Mouse (Mus musculus) midbrain, postnatal 0 days (tissue): ENCODE results near the gene Galm. TPM values are rescaled to one million over a fixed set of nuclear protein-coding genes. Genes with fewer than 3 reads are reported as not detected.
A peak's percentile ranks its signal among the peaks of the same experiment; 100 is the strongest.
"Not testable (repeated sequence)": the region's sequence is repeated elsewhere in the genome, so short reads cannot be mapped to it uniquely, and the experiment has no call there.

Source experiments
- ATAC-seq: fragments of 200-750 bp; cut with Nextera tagmentation; 2 replicates; pipeline ENCODE4 v1.8.0; 2017; ENCODE audit warnings: moderate number of reproducible peaks, mild to moderate bottlenecking, moderate TSS enrichment, moderate library complexity; ENCODE audit not compliant: low FRiP score
- DNase-seq: peaks from one replicate; pipeline ENCODE4 v3.0.0-alpha.2; 2015; ENCODE audit warnings: low spot score
- H3K27ac ChIP-seq: fragments of 300-500 bp; sonication (generic); 2 replicates; pipeline ENCODE4 v1.5.1; 2014; ENCODE audit warnings: low read depth, mild to moderate bottlenecking, low read length, mixed read lengths
- H3K27me3 ChIP-seq: fragments of 300-500 bp; sonication (generic); 2 replicates; pipeline ENCODE4 v1.6.1; 2014; ENCODE audit warnings: low read length, control low read depth, mixed read lengths; ENCODE audit not compliant: insufficient read depth
- H3K36me3 ChIP-seq: fragments of 300-500 bp; sonication (generic); 2 replicates; pipeline ENCODE4 v1.6.1; 2014; ENCODE audit warnings: low read length, control low read depth, mixed read lengths; ENCODE audit not compliant: insufficient read depth
- H3K4me1 ChIP-seq: fragments of 300-500 bp; sonication (generic); 2 replicates; pipeline ENCODE4 v1.6.1; 2014; ENCODE audit warnings: mild to moderate bottlenecking, control low read depth, antibody characterized with exemption, low read length, mixed read lengths; ENCODE audit not compliant: insufficient read depth
- H3K4me2 ChIP-seq: fragments of 300-500 bp; sonication (generic); 2 replicates; pipeline ENCODE4 v1.6.1; 2014; ENCODE audit warnings: low read depth, mild to moderate bottlenecking, low read length, mixed read lengths; ENCODE audit not compliant: poor library complexity, severe bottlenecking
- H3K4me3 ChIP-seq: fragments of 300-500 bp; sonication (generic); 2 replicates; pipeline ENCODE4 v1.5.1; 2014; ENCODE audit warnings: low read depth, mild to moderate bottlenecking, low read length, moderate library complexity
- H3K9ac ChIP-seq: fragments of 300-500 bp; sonication (generic); replicated peaks from 2 replicates; pipeline ENCODE4 v1.6.1; 2014; ENCODE audit warnings: mild to moderate bottlenecking, low read length, moderate library complexity, mixed read lengths; ENCODE audit not compliant: poor library complexity, severe bottlenecking
- H3K9me3 ChIP-seq: fragments of 300-500 bp; sonication (generic); 2 replicates; pipeline ENCODE4 v1.6.1; 2016; ENCODE audit warnings: low read length, control low read depth
- CTCF ChIP-seq: IDR thresholded peaks from 2 replicates; pipeline ENCODE4 v1.5.1; 2016; ENCODE audit warnings: antibody characterized with exemption, mild to moderate bottlenecking
- WGBS: fragments of 180-500 bp; shearing (Covaris S2); extraction: QIAGEN DNeasy Blood & Tissue Kit; methylation state at CpG from one replicate; pipeline ENCODE4 v1.1.7; 2014; 5-methylcytosine and 5-hydroxymethylcytosine counted together
- polyA plus RNA-seq: library from polyadenylated mRNA; unstranded; fragments of >200 nt; fragmentation: Nextera tagmentation; extraction: Ambion mirVana; gene quantifications from 2 replicates; pipeline ENCODE4 v1.2.1, GENCODE M21; 2015
- total RNA-seq: library from RNA; depleted of rRNA; stranded (reverse); fragments of >200 nt; gene quantifications from 2 replicates; pipeline ENCODE4 v1.2.3, GENCODE M21; 2014

Galm gene
- total and polyA plus RNA-seq, 2 experiments from 2014 or later: 1.00 to 1.3 TPM

DNA sequence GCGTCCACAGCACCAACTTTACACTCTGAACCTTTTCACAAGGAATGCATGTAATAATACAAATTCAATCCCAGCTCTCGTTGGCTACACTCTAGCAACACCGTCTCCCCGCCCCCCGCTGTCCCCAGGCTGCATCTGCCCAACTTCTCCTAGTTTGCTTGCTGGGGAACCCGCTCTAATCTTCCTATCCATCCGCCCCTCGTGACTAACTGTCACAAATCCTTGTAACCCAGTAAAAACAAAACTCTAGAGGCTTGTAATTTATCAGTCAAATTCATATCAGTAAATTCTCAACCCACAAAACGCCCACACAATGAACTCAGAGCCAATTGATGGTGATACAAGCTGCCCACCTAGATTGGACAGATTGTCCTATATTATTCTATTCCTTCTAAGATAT, 93.9 kb downstream of the Galm start:
- H3K4me3 ChIP-seq: no peak overlapping the region
- H3K4me2 ChIP-seq: no peak overlapping the region
- TF ChIP-seq CTCF: no peak
- no peaks in the 10 kb centered on the region for H3K36me3 ChIP-seq
- whole genome bisulfite sequencing: 64% methylated on average over 9 of the region's 9 CpGs
- ATAC-seq (no peak), DNase-seq (no peak)
- no peak overlapping the region for H3K9ac ChIP-seq
- no peaks in the 10 kb centered on the region for H3K27me3 ChIP-seq
- no peak overlapping the region for H3K27ac ChIP-seq
- H3K4me1 ChIP-seq: no peaks in the 10 kb centered on the region
- H3K9me3 ChIP-seq: no peaks in the 10 kb centered on the region

DNA sequence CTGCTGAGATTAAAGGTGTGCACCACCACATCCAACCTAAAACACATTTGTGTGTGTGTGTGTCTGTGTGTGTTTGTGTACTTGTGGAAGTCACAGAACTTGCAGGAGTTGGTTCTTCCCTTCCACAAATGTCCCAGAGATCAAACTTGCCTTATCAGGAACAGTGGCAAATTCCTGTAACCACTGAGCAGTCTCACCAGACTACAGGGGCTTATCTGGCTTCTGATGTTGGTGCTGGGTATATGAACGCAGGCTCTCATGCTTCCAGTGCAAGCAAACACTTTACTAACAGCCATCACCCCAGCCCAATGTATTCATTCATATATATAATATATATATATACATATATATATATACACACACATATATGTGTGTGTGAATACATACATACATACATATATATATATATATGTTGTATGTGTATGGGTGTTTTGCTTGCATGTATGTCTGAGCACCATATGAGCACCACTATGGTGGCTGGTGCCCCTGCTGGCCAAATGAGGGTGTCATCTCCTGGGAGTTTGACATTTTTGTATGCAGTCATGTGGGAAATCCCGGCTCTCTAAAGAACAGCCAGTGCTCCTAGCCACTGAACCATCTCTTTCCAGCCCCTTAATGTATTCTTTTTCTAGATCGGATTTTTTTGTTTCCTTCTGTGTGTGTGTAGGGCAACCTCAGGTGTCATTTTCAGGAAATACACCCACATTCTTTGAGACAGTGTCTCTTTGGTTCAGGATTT, 94.8 kb downstream of the Galm start:
- no peak overlapping the region for H3K27ac ChIP-seq
- H3K4me1 ChIP-seq: no peaks in the 10 kb centered on the region
- ATAC-seq (no peak), DNase-seq (peak; percentile 15)
- H3K36me3 ChIP-seq: no peaks in the 10 kb centered on the region
- WGBS: 53% methylated on average over 3 of the region's 3 CpGs
- TF ChIP-seq CTCF: peak; percentile 59
- no peak overlapping the region for H3K4me3 ChIP-seq
- H3K9me3 ChIP-seq: no peaks in the 10 kb centered on the region
- no peak overlapping the region for H3K9ac ChIP-seq
- no peaks in the 10 kb centered on the region for H3K27me3 ChIP-seq
- H3K4me2 ChIP-seq: no peak overlapping the region

DNA sequence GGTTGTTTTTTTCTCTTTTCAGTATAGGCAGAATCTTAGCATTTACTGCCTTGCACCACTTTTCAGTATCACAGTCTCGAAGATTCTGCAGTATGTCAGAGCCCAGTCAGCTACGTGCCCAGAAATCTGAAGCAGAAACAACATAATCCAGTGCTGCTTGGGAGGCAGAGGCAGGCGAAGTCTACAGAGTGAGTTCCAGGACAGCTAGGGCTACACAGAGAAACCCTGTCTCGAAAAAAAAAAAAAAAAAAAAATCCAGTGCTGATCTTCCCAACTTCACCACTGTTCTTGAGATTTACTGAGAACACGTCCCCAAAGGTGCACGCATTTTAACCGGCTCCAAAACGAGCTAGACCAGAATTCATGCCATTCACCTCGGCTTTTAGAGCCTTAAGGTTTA, 96.6 kb downstream of the Galm start:
- no peaks in the 10 kb centered on the region for H3K9me3 ChIP-seq
- peak overlapping the region; percentile 70 for H3K27ac ChIP-seq
- H3K4me2 ChIP-seq: peak overlapping the region; percentile 57
- TF ChIP-seq CTCF: no peak
- DNase-seq (no peak), ATAC-seq (peak; percentile 31)
- H3K27me3 ChIP-seq: no peaks in the 10 kb centered on the region
- H3K9ac ChIP-seq: peak overlapping the region; percentile 33; the same call in 1 of the 2 replicates
- WGBS: 3% methylated on average over 9 of the region's 9 CpGs
- H3K36me3 ChIP-seq: no peaks in the 10 kb centered on the region
- H3K4me1 ChIP-seq: no peaks in the 10 kb centered on the region
- peak overlapping the region; percentile 54 for H3K4me3 ChIP-seq

DNA sequence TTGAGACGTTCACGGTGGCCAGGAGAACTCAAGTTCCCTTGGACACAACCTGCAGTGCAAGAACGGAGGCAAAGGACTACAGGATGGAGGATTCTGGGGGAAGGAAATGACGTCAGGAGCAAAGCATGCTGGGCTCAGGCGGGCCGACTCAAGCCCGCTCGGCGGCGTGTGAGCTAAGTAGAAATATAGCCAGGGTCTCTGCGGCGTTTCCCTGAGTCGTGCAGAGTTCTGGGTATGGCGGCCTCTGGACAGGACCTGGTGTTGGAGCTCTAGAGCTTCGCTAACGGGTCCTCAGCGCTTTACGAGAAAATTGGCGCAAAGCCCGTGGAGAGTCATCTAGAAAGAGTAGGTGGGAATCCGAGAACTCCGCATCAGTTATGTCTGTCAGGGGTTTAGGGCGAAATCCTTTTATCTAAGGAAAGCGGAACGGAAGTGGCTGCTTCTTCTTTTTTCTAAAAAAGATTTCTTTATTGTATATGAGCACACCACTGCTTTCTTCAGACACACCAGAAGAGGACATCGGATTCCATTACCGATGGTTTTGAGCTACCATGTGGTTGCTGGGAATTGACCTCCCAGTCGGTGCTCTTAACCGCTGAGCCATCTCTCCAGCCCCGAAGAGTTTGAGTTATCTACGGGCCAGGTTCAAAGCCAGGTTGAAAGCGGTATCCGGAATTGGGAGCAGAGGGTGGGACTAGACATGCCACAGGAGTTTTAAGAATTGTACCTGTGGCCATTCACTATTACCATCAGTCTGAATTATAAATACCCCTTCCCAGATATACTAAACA, 97.2 kb downstream of the Galm start, which contains the start of gene Gemin6:
Gene Gemin6, plus strand, starts transcription at position 116 of the 791 bp plus-strand sequence.
- under 1% methylated on average over 33 of the region's 33 CpGs for whole genome bisulfite sequencing
- peak within 1 kb of the TSS; percentile 57 for H3K4me2 ChIP-seq
- H3K4me1 ChIP-seq: no peaks in the 10 kb centered on the region
- H3K36me3 ChIP-seq: no peaks in the 10 kb centered on the region
- H3K27ac ChIP-seq: peak within 1 kb of the TSS; percentile 70
- H3K9ac ChIP-seq: peak within 1 kb of the TSS; percentile 52; the same call in 1 of the 2 replicates
- H3K4me3 ChIP-seq: peak within 1 kb of the TSS; percentile 54
- DNase-seq: peak; percentile 96
- ATAC-seq: peak; percentile 94
- TF ChIP-seq CTCF: no peak
- H3K27me3 ChIP-seq: no peaks in the 10 kb centered on the region
- no peaks in the 10 kb centered on the region for H3K9me3 ChIP-seq

DNA sequence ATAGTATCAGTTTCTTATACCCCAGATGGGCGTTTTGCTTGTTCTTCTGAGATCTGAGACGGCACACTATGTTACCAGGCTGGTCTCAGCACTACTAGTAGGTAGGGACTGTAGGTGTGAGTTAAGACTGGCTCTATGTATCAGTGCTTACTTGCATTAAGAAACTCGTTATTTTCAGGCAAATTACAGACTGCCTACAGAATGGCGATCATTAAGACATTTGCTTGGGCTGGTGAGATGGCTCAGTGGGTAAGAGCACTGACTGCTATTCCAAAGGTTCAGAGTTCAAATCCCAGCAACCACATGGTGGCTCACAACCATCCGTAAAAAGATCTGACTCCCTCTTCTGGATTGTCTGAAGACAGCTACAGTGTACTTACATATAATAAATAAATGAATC, 97.9 kb downstream of the Galm start:
- Histone ChIP-seq H3K9ac (0 out of 2 replicates have a peak overlapping the region, but pooled peaks have one; percentile 52), H3K4me3 (peak overlapping the region; percentile 54), H3K4me2 (peak overlapping the region; percentile 57)
- not testable (repeated sequence) for H3K27ac ChIP-seq, H3K4me1 ChIP-seq, H3K27me3 ChIP-seq, H3K36me3 ChIP-seq, DNase-seq, H3K9me3 ChIP-seq, ATAC-seq
- WGBS: 56% methylated on average over 4 of the region's 5 CpGs

DNA sequence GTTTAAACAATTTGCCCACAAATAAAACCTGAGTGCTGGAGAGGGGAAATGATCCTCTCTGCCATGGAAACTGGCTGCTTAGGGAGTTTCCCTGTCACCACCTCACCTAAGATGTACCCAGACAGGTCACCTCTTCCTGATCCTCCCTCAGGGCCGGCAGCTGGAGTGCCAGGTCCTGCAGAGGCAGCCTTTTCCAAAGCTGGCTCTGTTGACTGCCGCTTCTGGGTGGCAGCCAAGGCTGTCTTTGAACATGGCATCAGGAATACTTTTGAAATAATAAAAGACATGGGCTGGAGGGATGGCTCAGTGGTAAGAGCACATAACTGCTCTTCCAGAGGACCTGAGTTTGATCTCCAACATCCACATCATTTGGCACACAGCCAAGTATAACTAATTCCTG, 102.1 kb downstream of the Galm start:
- H3K9me3 ChIP-seq: no peaks in the 10 kb centered on the region

More for the DNA sequence above, 102.1 kb downstream of the Galm start:
- ATAC-seq: no peak
- peak; percentile 11 for DNase-seq
- 78% methylated on average over 2 of the region's 2 CpGs for WGBS
- no peak for TF ChIP-seq CTCF
- peaks cover 3% of the 10 kb centered on the region; the same call in 1 of the 2 replicates for H3K36me3 ChIP-seq
- H3K27me3 ChIP-seq: no peaks in the 10 kb centered on the region
- no peak overlapping the region for H3K27ac ChIP-seq
- H3K9ac ChIP-seq: no peak overlapping the region
- no peak overlapping the region for H3K4me3 ChIP-seq
- H3K4me2 ChIP-seq: no peak overlapping the region
- no peaks in the 10 kb centered on the region for H3K4me1 ChIP-seq
